Mouse (Mus musculus) cerebellum, adult 2 months (tissue): ENCODE data around the gene Sec1.

ENCODE experiments used
- CTCF ChIP-seq: fragments of 200-500 bp; IDR thresholded peaks from 2 replicates; pipeline ENCODE4 v1.5.1; 2011; ENCODE audit warnings: low read depth, mild to moderate bottlenecking, control low read depth, low read length, moderate library complexity, borderline replicate concordance; ENCODE audit not compliant: insufficient read depth
- POLR2A ChIP-seq: fragments of 200-500 bp; IDR thresholded peaks from 2 replicates; pipeline ENCODE4 v1.6.1; 2011; ENCODE audit warnings: low read length, control low read depth, borderline replicate concordance; ENCODE audit not compliant: insufficient read depth

DNA sequence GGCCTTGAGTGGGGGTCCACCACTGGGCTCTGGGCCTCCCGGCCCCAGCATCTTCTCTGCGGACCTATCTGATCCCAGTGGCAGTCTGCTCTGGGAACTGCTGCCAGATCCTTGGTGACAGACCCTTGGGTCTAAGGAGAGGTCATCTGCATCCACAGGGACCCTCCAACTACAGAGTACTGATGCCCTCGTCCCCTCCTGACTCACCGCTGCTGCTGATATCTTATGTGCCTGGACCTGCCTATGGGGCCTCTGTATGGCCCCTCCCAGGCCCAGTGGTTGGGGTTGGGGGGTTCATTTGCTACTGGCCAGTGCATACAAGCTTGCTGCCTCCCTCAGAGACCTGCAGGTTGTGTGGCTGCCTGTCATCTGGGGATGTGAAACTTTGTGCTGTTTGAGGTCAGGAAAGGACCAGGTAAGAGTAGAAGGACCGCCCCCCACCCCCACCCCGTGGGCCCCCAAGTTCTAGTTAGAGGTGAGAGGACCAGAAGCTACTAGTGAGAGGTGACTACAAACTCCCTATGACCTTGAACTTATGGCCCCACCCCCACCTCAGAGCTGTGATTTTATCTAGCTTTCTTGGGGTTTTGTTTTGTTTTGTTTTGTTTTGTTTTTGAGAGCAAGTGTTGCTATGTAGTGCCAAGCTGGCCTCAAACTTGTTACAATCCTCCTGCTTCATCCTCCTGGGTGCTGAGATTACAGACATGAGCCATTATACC, 49.2 kb downstream of the Sec1 start:
- no peak for TF ChIP-seq POLR2A
- TF ChIP-seq CTCF, result no peak
